Mouse (Mus musculus) kidney, embryonic 16.5 days (tissue): ENCODE data around the gene Hoxb7. TPM values are rescaled to one million over a fixed set of nuclear protein-coding genes. Genes with fewer than 3 reads are reported as not detected.
A peak's percentile ranks its signal among the peaks of the same experiment; 100 is the strongest.

Source experiments
- ATAC-seq: fragments of 200-750 bp; cut with Nextera tagmentation; 2 replicates; pipeline ENCODE4 v1.8.0; 2017; ENCODE audit warnings: moderate TSS enrichment; ENCODE audit not compliant: low FRiP score, low TSS enrichment
- H3K27ac ChIP-seq: fragments of 300-500 bp; sonication (generic); 2 replicates; pipeline ENCODE4 v1.5.1; 2014; ENCODE audit warnings: low read length
- H3K27me3 ChIP-seq: fragments of 300-500 bp; sonication (generic); 2 replicates; pipeline ENCODE4 v1.6.1; 2014; ENCODE audit warnings: low read length, control low read depth, mixed read lengths; ENCODE audit not compliant: insufficient read depth
- H3K36me3 ChIP-seq: fragments of 300-500 bp; sonication (generic); 2 replicates; pipeline ENCODE4 v1.6.1; 2014; ENCODE audit warnings: low read length, control low read depth, mixed read lengths; ENCODE audit not compliant: insufficient read depth
- H3K4me1 ChIP-seq: fragments of 300-500 bp; sonication (generic); 2 replicates; pipeline ENCODE4 v1.6.1; 2014; ENCODE audit warnings: low read length, control low read depth, mixed read lengths; ENCODE audit not compliant: insufficient read depth
- H3K4me2 ChIP-seq: fragments of 300-500 bp; sonication (generic); replicated peaks from 2 replicates; pipeline ENCODE4 v1.6.1; 2014; ENCODE audit warnings: low read depth, low read length
- H3K4me3 ChIP-seq: fragments of 300-500 bp; sonication (generic); 2 replicates; pipeline ENCODE4 v1.5.1; 2014; ENCODE audit warnings: mild to moderate bottlenecking, low read length
- H3K9ac ChIP-seq: fragments of 300-500 bp; sonication (generic); replicated peaks from 2 replicates; pipeline ENCODE4 v1.6.1; 2014; ENCODE audit warnings: low read length
- H3K9me3 ChIP-seq: fragments of 300-500 bp; sonication (generic); 2 replicates; pipeline ENCODE4 v1.6.1; 2016; ENCODE audit warnings: low read length, control low read depth
- WGBS: fragments of 180-500 bp; shearing (Covaris S2); extraction: QIAGEN DNeasy Blood & Tissue Kit; methylation state at CpG from one replicate; pipeline ENCODE4 v1.1.7; 2014; 5-methylcytosine and 5-hydroxymethylcytosine counted together
- polyA plus RNA-seq: library from polyadenylated mRNA; unstranded; fragments of >200 nt; fragmentation: Nextera tagmentation; extraction: Ambion mirVana; gene quantifications from 2 replicates; pipeline ENCODE4 v1.2.1, GENCODE M21; 2015

The Hoxb7 gene
- polyA plus RNA-seq, 1 experiment from 2014 or later = 60.9 TPM

DNA sequence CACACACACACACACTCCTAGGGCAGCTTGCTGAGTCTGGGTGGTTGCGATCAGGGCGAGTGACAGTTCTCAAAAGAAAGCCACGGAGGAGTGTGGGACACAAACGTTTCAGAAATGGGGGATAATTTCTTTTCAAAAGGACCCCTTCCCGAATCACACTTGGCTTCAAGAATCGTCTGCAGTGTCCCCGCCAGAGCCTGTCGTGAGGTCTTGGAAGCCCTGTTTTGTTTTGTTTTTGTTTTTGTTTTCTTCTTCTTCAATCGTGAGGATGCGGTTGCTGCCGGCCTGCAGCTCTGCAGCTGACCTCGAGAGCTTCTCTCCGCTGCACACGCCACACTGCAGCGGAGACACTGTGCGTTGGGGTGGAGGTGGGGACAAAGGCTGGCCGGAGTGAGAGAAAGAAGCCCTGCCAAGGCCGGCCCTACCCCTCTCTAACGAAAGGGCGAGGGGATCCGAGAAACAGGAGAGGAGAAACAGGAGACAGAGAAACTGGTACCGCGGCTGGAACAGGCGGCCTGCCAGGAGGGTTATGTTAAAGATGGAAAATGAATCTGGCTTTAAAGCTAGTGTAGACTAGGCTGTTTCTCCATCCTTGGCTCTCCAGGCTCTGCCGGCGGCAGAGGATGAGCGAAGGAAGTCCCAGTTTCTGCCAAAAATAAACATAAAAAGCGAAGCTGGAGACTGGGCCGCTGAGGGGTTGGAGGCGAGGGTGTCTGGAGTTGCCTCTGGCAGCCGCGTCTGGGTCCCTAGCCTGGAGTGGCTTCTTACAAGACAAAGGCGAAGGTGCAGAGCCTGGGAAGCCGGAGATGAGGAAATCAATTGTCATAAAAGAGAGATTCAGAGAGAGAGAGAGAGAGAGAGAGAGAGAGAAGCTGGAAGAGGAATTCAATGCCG, 9.0 kb upstream of the Hoxb7 start:
- peak overlapping the region; percentile 86 for H3K27ac ChIP-seq
- no peaks in the 10 kb centered on the region for H3K9me3 ChIP-seq
- peak overlapping the region; percentile 84 for H3K4me3 ChIP-seq
- no peaks in the 10 kb centered on the region for H3K36me3 ChIP-seq
- ATAC-seq = no peak
- no peaks in the 10 kb centered on the region for H3K27me3 ChIP-seq
- H3K4me1 ChIP-seq = peaks cover 69% of the 10 kb centered on the region
- peak overlapping the region; percentile 90 for H3K4me2 ChIP-seq
- peak overlapping the region; percentile 78 for H3K9ac ChIP-seq
- WGBS = 4% methylated on average over 35 of the region's 35 CpGs

DNA sequence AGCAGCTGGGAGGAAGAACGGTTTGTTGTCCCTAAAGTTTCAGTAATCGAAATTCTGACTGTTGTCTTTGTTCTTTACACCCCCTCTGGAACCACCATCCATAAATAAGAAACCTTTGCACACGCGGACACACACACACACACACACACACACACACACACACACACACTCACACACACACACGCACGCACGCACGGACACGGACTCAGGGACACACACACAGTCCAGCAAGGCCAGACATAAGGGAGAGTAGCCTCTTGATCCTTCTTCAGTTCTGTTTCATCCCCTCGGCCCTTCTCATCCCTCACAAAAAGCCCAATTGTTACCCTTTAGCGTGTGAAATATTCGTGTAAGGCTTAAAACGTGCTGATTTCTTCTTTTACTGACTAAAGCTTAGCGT, 8.1 kb upstream of the Hoxb7 start:
- H3K9me3 ChIP-seq = no peaks in the 10 kb centered on the region
- H3K36me3 ChIP-seq = no peaks in the 10 kb centered on the region
- H3K4me1 ChIP-seq = peaks cover 62% of the 10 kb centered on the region
- ATAC-seq = no peak
- H3K27ac ChIP-seq = peak overlapping the region; percentile 86
- 7% methylated on average over 14 of the region's 14 CpGs for WGBS
- H3K4me2 ChIP-seq = peak overlapping the region; percentile 90
- no peaks in the 10 kb centered on the region for H3K27me3 ChIP-seq
- peak overlapping the region; percentile 78 for H3K9ac ChIP-seq
- peak overlapping the region; percentile 84 for H3K4me3 ChIP-seq

DNA sequence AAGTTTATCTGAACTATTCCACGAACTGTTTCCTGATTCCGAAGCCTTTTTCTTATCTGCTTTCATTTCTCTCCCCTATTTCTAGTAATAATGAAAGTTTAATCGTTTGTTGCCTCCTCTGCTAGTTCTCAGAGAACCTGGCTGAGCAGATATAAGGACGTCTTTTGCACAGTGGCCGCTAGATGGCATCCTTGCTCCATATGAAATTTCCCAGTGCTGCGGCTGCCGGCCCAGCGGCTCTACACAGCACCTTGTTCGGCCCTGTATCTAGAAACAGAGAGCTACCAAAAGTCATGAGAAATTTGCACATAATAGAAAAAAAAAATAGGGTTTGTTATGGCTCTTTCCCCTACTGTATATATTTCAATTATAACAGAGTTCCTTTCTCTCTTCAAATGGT, 7.7 kb upstream of the Hoxb7 start:
- peak overlapping the region; percentile 90 for H3K4me2 ChIP-seq
- no peak overlapping the region; the same call in 1 of the 2 replicates for H3K9ac ChIP-seq
- H3K27me3 ChIP-seq = no peaks in the 10 kb centered on the region
- no peaks in the 10 kb centered on the region for H3K9me3 ChIP-seq
- peak overlapping the region; percentile 84 for H3K4me3 ChIP-seq
- no peaks in the 10 kb centered on the region for H3K36me3 ChIP-seq
- peaks cover 58% of the 10 kb centered on the region for H3K4me1 ChIP-seq
- 0% methylated on average over 9 of the region's 9 CpGs for WGBS
- peak; percentile 55; the same call in 1 of the 2 replicates for ATAC-seq
- H3K27ac ChIP-seq = peak overlapping the region; percentile 100; the same call in 1 of the 2 replicates

DNA sequence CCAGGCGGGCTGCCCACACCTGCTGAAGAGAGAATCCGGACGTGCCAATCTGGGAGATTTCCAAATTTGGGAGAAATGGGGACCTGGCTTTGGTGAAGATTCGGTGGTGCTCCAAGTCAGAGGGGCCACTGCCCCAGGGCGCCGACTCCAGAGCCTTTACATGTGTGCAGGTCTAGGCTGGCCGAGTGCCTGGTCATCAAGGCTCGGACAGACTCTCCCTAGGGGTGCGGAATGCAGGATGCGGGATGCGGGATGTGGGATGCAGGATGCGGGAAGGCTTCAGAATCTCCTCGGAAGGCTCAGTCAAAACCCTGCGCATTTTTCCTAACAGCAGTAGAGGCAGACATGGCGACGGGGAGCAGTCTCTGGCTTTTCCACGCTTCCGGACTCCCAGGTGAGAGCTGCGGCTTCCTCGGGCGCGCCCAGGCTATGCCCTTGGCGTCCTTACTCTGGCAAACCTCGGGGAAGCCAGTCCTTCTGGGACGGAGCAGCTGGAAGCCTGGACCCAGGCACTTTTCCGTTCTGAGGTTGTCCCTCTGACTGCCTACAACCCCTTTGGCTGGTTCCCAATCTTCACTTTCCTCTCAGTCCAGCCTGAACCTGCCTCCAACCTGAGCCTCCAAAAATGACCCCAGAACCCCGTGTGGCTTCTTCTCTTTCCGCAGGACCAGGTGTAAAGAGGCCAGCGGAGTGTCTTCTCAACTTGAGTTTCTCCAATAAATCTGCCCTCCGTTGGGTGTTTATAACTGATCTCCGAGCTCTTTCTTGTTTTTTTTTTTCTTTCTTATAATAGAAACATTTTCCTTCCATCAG, 6.8 kb upstream of the Hoxb7 start:
- no peak for ATAC-seq
- no peaks in the 10 kb centered on the region for H3K9me3 ChIP-seq
- peak overlapping the region; percentile 79 for H3K9ac ChIP-seq
- H3K4me1 ChIP-seq = peaks cover 53% of the 10 kb centered on the region
- H3K4me2 ChIP-seq = peak overlapping the region; percentile 90
- H3K4me3 ChIP-seq = peak overlapping the region; percentile 84
- no peaks in the 10 kb centered on the region for H3K36me3 ChIP-seq
- H3K27ac ChIP-seq = peak overlapping the region; percentile 100
- H3K27me3 ChIP-seq = no peaks in the 10 kb centered on the region
- 6% methylated on average over 31 of the region's 31 CpGs for WGBS

DNA sequence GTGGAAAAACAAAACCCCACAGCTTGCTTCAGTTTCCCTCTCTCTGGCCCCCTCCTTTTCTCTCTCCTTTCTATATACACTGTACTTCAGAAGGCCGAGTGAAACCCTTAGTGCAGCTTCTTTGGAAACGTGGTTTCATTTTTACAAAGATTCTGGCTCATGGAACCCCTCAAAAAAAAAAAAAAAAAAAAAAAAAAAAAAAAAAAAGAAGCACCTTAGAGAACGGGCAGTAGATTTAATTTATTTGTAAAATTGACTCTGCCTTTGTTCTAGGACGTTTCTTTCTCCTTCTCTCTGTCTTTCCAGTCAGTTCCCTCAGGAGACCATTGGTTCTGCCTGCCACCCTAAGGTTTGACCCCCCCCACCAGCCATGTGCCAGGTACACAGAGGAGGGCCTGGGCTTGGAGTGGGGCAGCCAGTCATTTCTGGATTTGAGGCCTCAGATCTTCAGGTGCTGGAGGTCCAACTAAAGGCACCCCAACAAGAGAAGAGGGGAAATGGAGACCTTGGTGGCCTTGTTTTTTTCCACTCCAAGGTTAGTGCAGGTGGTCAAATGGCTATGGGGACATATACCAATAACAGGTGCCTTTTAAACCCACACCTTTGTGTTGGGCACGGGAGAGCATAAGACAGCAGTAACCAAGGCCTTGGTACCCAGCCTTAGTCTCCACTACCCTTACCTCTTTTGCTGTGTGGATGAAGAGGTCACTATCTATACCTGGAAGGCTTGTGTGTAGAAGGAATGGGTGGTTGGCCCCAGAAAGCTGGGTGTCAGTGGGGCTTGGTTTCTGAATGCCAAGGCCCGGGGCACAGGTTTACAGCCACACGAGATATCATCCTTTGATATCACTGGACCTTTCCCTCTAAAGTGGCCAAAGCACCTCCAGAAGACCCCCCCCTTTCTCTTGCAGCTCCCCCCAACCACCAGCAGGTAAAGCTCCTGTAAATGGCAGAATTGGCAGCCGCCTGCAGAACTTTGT, 5.7 kb upstream of the Hoxb7 start:
- no peak for ATAC-seq
- H3K27ac ChIP-seq = peak overlapping the region; percentile 100

DNA sequence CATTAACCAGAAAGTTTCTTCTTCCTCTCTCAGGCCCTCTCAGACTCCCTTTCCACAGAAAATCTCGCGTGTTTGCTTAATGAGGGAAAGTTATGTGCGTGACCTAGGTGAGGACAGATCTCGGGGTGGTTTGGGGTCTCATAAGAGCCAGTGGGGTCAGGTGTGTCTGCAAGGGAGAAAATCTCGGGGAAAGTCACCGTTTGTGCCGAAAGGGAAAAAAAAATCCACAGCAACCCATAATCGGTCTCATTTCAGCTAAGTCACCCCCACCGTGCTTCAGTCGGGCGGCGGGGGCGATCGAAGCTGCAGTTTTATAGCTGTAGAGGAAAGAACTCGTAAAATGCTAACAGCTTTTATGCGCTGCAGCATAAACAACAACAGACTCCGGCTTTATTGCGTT, 5.0 kb upstream of the Hoxb7 start:
- H3K4me3 ChIP-seq = peak overlapping the region; percentile 84
- no peak for ATAC-seq
- 7% methylated on average over 18 of the region's 18 CpGs for WGBS

More for the DNA sequence above, 5.7 kb upstream of the Hoxb7 start:
- 22% methylated on average over 8 of the region's 8 CpGs for WGBS
- Histone ChIP-seq H3K27me3 (no peaks in the 10 kb centered on the region), H3K4me3 (peak overlapping the region; percentile 84), H3K9me3 (no peaks in the 10 kb centered on the region), H3K36me3 (no peaks in the 10 kb centered on the region), H3K4me1 (peaks cover 50% of the 10 kb centered on the region), H3K9ac (peak overlapping the region; percentile 79), H3K4me2 (peak overlapping the region; percentile 90)

DNA sequence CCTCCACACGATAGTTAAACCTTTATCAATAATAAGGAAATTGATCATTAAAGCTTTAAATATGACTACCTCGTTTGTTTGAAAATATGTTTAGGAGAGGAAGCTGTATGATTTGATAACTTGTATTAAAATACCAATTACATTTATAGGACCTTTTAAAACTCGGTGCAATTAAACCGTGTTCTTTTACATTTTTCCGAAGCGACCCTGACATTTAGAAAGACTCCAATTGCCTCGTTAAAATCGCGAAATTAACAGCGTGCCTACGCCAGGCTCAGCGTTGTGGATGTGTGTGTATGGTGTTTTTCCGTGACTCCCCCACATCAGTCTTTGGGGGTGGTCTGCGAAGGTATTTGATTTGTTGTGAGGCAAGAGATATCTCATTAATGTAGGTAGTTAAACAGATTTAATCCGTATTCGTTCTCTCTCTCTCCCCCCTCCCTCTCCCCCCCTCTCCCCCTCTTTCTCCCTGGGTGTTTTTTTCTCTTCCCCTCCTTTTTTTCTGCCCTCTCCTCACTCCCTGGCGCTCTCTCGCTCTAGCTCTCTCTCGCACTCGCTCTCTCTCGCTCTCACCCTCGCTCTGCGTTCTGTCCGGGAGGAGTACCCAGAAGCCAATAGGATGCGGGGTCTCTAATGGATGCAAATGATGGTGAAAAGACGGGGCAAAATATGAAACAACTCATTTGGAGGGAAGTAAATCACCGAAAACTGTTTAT, 4.4 kb upstream of the Hoxb7 start, which contains the start of gene Hoxb8:
Hoxb8 (plus strand) TSS at position 51 of the 716 bp plus-strand sequence.
- H3K4me3 ChIP-seq = peak within 1 kb of the TSS; percentile 84
- peaks cover 36% of the 10 kb centered on the region for H3K4me1 ChIP-seq
- no peaks in the 10 kb centered on the region for H3K9me3 ChIP-seq
- under 1% methylated on average over 27 of the region's 27 CpGs for WGBS
- peak within 1 kb of the TSS; percentile 90 for H3K4me2 ChIP-seq
- H3K27me3 ChIP-seq = no peaks in the 10 kb centered on the region
- no peaks in the 10 kb centered on the region for H3K36me3 ChIP-seq
- H3K27ac ChIP-seq = peak within 1 kb of the TSS; percentile 100
- peak within 1 kb of the TSS; percentile 99 for H3K9ac ChIP-seq
- no peak for ATAC-seq

More for the DNA sequence above, 5.0 kb upstream of the Hoxb7 start:
- H3K9ac ChIP-seq = peak overlapping the region; percentile 79
- no peaks in the 10 kb centered on the region for H3K27me3 ChIP-seq
- no peaks in the 10 kb centered on the region for H3K36me3 ChIP-seq
- peaks cover 43% of the 10 kb centered on the region for H3K4me1 ChIP-seq
- H3K27ac ChIP-seq = peak overlapping the region; percentile 100
- no peaks in the 10 kb centered on the region for H3K9me3 ChIP-seq
- H3K4me2 ChIP-seq = peak overlapping the region; percentile 90

DNA sequence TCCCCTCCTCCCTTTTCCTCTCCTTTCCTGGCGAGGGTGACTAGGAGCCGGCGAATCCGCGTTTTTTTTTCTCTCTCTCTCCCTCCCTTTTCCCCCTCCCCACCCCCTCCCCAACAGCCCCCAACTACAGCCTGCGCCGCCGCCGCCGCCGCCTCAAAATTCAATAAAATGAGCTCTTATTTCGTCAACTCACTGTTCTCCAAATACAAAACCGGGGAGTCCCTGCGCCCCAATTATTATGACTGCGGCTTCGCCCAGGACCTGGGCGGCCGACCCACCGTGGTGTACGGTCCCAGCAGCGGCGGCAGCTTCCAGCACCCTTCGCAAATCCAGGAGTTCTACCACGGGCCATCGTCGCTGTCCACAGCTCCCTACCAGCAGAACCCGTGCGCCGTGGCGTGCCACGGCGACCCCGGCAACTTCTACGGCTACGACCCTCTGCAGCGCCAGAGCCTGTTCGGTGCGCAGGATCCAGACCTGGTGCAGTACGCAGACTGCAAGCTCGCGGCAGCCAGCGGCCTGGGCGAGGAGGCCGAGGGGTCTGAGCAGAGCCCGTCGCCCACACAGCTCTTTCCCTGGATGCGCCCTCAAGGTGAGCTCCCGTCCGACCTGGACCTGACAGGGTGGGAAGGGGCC, 3.5 kb upstream of the Hoxb7 start:
- WGBS = under 1% methylated on average over 49 of the region's 49 CpGs
- Histone ChIP-seq H3K9me3 (no peaks in the 10 kb centered on the region), H3K27me3 (no peaks in the 10 kb centered on the region), H3K4me1 (peaks cover 35% of the 10 kb centered on the region), H3K36me3 (no peaks in the 10 kb centered on the region), H3K4me3 (peak overlapping the region; percentile 84), H3K9ac (peak overlapping the region; percentile 99), H3K27ac (peak overlapping the region; percentile 100), H3K4me2 (peak overlapping the region; percentile 90)
- ATAC-seq = no peak
